Mouse (Mus musculus) frontal cortex, postnatal 14 days (tissue): ENCODE data around the gene Arhgap17.

Source experiments
- DNase-seq, 2 experiments: peaks; one replicate each; pipeline ENCODE4 v3.0.0; 2022; ENCODE audit warnings: low spot score in 2 of 2

The Arhgap17 gene

DNA sequence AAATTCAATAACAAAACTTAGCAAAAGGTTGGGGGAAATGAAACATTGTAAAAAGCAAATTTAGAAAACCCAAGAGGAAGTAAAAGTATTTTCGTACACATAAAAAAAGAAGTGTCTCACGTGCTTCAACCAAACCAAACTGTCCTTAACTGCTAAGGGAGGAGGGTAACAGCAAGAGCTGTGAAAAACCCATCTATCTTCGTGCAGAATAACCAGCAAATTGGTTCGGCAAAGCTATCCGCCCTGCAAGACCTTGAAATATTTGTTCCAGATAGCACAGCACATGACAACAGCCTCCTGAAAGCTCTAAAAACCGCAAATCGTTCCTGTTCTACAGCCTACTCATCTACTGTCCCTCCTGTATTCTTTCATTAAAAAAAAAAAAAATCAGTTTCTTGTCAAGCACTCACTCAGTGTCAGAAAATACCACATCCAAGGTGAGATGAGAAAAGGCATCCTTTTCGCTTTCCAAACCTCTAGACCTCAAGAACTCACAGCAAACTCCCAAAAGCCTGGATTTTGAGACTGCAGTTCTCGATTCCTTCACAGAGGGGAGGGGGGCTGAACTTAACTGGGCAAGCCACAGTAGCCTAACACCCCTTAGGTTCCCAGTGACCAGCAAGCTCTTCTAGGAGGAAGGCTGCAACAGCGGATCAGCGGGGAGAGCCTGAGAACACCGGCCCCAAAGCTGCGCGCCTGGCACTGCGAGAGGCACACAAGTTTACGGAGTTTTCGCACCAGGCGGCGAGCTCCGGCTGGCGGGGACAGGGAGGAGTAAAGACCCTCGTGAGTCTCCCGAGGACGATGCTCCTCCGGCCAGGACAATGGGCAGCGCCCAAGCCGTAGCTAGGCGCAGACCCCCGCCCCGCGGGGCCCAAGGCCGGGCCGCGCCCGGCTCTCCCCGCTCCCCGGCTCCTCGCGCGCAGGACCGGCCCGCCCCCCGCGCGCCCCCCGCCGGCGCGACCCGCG lies 653 bp downstream of the Arhgap17 start:
- DNase-seq, result peak in 1 of 2 experiments; percentile 28

DNA sequence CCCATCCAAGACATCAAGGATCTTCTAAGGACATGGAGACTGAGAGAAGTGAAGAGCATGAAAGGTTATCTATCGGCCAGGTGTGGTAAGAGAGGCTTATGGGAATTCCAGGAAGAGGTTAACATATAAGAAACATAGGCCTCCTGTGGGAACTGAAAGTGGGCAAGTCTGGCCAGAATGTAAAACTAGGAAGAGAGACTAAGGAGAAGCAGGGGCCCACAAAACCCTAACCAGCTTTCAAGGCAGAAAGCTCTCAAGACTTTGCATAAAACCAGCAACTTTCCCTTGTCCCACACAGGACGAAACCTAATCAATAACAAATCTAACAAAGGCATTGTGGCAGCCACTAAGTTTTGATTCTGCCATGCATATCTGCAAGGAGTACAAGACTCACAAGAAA lies 1.5 kb downstream of the Arhgap17 start:
- DNase-seq, result no peak

DNA sequence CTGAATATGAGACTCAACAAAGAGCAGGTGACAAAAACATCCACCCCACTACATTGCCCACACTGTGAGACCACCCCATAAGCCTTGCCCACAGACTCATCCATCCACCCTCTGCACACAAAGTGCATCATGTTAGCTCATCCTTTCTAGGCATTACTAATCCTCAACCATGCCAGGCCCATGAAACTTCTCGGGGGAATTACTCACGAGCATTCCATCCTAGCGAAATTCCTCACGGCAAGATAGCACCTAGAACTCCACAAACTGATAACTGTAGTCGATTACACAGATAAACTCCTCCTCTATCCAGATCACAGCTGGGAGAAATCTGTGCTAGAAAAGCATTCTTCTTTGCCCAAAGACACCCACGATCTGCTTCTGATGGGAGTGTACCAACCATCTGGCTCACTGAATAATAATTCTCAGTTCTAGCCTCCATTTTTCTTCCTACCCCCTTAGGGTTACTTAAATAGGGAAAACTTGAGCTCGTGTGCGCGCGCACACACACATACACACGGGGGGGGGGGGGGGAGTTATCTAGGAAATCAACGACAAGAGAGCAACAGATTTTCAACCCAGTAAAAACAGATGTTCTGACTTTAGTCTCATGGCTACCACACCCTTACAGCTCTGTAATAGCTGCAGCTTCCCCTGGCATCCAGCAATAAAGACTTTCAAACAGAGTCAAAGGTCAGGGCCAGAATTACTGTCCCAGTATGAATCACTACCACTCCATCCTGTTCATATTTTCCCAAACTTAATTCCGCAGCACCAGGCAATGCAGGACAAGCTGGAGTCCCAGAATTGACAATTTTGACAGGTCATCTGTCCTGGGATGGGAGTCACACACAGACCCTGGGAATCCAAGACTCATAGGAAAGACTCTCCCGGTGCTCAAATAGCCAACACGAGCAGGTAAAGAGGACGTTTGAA lies 2.2 kb downstream of the Arhgap17 start:
- DNase-seq, result no peak

DNA sequence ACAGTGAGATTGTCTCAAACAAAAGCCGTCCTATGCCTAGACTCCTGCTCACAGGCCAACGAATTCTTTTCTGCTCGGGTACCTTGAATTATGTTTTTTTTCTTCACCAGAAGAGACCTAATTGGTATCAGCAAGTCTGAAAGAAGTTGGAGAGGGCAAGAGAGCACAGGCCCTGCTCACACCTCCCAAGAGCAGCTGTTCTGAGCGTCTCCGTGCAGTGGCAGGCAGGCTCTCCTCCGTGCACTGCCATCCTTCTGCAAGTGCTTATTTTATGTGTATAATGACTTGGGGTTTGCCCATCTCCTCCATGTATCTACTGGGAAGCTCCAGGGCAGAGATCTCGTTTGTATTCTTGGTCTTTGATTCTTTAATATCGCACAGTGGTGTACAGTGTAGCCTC lies 2.9 kb downstream of the Arhgap17 start:
- no peak for DNase-seq

DNA sequence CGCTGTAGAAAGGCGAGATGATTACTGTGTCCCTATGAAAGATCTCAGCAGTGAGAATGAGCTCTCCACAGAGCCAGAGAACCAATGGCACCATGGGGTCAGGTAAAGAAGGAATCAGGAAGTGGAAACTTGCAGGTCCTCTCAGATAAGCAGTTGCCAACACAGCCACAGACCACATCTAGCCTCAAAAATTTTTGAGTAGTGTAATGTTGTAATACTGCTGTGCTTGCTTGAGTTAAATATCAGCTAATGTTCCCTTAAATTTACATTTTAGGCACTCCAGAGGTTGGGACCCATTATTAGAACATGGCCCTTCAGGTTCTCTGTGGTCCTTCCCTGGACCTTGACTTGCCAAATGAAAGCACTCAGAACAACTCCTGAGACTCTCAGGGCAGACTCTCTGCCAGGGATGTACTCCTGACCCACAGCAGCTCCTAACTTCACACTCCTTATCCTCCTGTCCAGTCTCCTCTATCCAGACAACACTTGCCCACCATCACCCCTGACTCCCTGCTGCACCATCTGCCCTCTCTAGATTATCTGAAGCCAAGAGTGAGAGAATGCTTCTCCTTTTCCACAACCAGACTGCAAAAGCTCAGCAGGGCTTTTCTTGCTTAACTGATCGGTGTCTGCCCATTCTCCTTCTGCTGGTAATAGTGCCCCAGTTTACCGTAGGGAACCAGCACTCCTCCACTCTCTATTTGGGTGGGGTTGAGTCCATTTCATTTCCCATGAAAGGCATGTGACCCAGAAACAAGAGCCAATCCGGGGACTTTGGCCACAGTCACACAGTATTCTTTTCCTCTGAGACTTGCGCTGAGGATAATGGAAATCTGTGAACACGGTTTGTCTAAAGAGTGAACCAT lies 3.6 kb downstream of the Arhgap17 start:
- DNase-seq, result no peak

DNA sequence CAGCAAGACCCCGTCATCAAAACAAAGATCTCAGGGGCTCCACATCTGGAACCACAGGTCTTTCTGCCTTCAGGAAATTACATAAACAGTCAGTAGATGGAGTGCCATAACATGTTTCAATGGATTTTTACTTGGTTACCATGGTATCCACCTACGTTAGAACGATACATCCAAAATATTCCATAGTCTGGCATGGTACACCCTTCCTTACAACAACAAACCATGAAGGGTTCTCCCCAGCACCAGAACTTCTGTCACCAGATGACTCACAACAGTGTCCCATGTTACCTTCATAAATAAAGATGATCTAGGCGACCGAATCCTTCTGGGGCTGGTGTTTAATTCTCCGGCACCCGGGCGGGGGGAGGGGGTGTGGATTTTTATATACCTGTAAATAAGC lies 5.7 kb downstream of the Arhgap17 start:
- no peak for DNase-seq

DNA sequence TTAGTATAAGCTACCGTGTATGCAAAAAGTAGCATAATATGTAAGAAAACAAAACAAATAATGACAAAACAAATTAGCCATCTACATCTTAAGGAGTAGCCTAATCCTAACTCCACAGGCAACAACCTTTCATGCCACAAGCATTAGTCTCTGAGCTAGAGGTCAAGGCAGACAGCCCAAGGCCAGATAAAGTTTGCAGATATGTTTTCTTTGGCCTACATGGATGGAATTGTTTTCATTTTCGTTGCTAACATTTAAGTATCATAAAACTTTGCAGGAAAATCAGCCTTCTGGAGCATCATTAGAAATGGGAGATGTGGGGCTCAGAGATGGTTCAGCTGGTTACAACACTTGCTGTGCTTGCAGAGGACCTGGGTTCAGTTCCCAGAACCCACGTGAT lies 6.9 kb downstream of the Arhgap17 start:
- no peak for DNase-seq

DNA sequence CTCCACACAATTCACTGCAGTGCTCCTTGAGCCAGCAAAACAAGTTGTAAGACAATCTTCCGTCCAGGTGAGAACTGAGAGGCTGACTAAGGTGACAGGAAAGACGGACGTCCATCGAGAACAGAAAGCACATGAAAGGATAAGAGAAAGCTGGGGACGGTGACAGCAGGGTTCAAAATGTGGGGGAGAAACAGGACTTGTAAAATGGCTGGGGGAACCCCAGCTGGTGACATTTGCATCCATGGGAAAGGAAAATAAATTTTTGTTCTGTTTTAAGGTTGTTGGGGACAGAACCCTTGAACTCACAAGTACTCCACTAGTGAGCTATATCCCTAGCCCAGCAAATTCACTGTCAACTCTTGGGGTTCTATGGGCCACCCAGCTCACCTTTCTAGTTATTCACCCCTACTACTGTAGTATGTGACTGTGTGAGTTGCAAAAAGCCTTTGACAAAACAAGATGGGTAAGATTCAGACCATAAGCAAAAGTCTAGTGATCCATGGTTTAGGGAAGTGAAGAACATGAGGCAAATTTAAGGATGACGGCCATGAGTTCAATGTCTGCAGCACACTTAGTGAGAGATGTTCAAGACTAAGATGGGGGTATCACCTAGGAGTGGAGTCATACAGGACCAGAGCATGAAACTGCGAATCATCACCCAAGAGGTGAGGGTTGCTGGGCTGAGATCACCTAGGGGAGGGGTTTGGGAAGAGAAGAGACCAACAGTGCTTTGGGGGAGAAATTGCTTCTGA lies 8.3 kb downstream of the Arhgap17 start:
- no peak for DNase-seq

DNA sequence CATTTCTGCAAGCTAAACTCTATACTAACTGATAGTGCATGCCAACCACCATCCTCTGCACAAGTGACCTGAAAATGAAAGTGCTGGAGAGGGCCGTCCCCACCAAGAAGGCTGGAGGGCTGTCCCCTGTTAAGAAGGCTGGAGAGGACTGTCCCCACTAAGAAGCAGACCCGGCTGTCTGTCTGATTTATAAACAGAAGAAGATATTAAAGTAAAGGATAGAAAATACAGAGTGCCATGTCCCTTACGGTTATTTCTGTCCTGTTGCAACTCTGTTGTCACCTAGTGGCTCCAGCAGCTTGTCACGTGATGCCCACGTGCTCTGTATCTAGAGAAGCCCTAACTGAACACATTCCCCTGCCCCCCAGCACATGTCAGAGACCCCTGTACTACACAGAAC lies 9.5 kb downstream of the Arhgap17 start:
- DNase-seq, result no peak

DNA sequence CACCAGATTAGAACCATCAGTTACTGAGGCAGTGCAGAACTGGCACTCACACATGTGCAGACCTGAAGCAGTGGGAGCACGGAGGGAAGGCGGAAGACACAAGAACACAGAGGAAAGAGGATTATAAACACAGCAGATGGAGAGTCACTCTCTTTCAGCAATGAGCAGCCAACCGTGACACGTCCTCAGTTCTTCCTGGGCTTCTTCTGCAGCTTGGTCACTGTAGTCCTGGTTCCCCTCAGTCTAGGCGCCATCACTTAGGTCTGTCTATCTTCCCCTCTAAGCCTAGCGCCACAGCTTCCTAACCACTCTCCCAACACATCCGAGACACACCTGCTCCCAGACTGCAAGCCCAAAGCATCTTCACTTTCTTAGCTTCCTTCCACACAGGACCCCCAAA lies 10.6 kb downstream of the Arhgap17 start:
- no peak for DNase-seq

DNA sequence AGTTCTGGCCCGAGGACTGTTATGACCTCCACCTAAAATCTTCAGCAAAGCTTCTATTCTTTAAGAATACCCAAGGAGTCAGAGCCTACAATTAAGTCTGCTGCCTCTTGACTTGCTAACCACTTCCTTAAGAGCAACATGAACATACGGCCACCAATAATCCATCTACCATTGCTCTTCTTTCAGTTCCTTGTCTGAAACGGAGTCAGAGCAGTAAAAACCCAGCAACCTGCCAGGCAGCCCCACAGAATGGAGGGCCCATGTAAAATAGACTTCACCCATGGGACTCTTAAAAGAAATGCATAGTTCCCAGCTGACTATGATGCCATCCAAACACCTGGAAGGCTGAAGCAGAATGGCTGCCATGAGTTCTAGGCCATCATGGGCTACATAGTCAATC lies 13.6 kb downstream of the Arhgap17 start:
- no peak for DNase-seq

DNA sequence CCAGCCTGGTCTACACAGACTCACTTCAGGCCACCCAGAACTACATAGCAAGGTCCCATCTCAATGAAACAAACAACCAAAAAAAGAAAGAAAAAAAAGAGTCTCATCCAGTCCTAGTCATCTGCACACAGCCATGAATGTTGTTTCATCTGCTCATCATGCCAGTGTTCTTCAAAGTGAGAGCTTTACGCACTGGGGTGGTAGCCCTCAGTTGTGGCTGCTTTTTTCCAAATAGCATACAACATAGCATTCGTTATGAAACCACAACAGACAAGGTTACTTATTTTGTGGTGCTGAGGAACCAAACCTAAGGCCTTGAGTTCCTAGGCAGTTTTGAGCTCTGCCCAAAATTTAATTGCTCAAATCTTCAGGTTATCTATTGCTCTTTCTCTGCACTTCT lies 14.9 kb downstream of the Arhgap17 start:
- DNase-seq, result no peak

DNA sequence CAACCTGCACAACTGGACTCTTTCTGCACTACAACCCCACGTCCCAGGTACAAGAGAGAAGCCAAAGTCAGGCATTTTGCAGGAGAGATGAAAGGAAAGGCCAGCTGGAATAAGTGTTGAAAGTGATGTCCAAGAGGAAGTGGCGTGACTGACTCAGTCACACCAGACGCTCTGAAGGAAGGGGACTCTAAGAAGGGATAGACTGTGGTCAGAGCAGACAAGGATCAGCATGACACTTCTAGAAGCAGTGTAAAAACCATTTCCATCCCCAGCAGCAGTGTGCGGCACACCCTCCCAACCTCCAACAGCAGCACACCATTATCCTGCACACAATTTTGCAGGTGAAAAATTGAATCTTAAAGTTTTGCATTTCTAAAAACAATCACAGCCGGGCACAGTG lies 15.3 kb downstream of the Arhgap17 start:
- DNase-seq, result no peak

DNA sequence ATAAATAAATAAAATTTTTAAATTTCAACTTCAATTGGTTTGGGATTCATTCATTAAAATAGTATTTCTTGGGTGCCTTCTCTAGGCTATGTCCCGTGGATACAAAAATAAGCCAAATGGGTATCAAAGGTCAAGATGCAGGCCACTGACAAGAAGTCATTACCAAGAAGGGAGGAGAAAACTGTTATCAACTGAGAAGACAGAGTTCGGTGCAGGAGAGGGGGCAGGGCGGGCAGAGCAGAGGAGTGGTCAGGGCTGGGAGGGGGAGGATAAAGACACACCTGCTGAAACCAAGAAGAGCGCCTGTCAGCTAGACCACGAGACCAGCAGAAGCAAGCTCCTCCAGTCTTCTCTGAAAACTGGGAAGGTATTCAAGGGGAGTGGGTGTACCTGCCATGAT lies 15.8 kb downstream of the Arhgap17 start:
- no peak for DNase-seq

DNA sequence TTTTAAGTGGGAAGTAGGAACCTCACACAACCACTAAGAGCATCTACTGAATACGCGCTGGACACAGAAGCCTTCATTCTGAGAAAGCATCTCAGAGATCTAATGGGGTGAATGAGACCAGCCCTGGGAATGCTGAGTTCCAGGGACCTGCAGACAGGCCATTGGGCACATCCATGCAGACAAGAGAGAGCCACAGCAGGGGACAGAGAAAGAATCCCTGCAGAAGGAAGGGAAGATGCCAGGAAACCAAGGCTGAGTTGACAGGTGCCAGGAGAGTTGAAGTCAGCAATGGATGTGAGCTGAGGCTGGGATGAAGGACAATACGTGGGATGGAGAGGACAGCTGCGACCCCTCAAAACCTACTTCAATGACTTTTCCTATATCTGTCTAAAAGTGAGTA lies 16.6 kb downstream of the Arhgap17 start:
- DNase-seq, result no peak

DNA sequence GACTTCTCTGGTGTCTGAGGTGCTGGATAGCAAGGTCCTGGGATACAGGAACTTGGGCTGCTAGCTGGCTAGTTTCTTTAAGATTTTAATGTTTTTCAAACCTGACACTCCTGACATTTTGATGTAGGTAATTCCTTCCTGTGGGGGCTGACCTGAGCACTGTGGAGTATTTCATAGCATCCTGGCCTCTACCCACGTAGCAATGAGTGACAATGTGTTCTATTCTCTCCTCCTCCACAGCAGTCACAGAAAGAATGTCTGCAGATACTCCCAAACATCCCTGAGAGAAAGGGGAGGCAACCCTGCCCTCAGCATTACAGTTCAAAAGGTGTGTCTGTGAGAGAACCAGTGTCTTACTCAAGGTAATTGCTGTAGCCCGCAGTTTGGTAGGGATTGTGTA lies 19.5 kb downstream of the Arhgap17 start:
- no peak for DNase-seq

DNA sequence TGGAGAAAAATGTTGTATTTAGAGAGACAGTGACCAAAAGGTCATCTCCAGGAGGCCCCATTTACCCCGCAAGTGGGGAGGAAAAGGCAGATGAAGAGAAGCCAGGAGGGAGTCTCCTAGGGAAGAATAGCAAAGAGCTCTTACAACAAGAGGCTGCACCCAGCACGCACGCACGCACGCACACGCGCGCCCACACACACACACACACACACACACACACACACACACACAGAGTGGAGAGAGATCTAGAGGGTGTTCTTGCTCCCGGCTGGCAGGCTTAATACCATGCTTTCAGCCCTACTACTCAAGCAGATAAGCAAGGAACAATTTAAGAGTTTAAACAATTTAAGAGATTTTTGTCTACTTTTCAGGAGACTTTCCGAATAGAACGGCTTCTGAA lies 19.9 kb downstream of the Arhgap17 start:
- no peak for DNase-seq

DNA sequence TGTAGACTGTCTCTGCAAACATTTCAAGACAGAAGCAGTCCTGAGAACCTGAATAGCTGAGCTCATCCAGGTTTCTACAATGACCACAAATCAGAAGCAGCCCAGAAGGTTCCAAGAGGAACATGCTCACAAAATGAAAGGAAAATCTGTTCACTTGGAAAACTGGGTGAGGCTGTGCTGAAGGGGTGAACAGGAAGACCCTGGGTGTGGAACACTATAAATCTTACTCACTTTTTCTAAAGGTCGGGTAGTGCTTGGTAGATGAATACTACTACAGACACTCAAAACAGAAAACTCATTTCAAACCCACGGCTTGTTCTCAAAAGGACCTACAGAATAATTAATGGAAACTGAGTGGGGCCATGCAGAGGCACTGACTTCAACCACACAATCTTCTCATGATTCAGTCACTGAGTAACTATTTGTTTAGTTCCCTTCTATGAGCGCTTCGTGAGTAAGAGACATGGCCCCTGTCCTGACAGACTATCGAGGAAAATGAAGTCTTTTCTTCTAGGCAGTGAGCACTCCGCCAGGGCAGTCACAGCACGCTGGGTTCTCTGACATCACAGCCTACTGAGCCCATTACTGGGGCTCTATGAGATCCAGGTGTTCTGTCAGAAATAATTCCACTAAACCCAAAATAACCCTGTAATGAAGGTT lies 23.0 kb downstream of the Arhgap17 start:
- DNase-seq, result no peak

DNA sequence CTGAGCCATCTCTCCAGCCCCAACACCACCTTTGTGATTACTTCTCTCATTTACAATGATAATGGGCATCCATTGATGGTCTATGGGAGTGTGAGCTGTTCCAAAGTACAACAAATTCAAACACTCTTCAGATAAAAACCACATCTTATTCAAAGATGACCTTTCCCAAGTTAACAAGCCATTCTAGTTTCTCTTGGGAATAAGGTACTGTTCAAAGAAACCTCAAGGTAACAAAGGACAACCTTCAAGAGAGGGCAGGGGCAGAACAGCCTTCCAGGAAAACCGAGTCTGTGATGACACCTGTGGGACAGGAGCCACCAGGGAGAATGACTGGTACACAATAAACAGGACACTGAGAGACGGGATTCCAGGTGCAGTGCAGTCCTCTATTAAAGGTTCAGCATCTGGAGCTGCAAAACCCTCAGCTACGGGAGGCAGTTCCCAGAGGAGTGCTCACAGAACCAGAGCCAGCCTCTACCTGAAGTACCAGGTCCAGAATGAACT lies 24.6 kb downstream of the Arhgap17 start:
- no peak for DNase-seq

DNA sequence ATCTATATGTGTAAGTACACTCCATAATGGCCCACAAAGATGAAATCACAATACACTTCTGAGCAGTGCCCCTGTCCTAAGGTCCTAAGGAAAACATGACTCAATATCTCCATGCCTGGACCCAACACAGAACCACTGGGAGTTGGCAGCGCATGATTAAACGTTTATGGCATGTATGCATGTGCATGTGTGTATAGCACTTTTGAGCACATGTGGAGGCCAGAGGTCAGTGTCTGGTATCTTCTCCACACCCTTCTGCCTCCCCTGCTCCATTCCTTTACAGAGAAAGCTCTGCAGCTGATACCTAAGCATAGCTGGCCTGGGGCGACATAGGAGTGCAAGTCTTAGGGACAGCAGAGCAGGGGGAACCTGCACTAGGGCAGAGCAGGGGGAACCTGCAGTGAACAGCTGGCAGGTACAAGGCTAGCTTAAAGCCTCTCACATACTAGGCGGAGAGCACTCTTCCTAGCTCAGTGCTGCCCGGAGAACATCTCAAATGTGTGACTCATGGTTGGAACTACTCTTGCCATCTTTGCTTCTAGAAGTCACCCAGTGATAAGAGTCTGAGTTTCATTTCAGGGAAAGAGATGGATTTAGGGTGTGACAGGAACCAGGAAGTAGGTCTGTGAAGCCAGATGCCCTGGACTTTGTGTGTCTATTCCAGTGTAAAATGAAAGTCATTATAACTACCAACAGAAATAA lies 25.5 kb downstream of the Arhgap17 start:
- no peak for DNase-seq
